Mouse (Mus musculus) adipose tissue, adult 10 weeks (tissue): ENCODE results near the gene Nkap. TPM values are rescaled to one million over a fixed set of nuclear protein-coding genes. Genes with fewer than 3 reads are reported as not detected.

Experiments used
- polyA plus RNA-seq: library from polyadenylated mRNA; stranded (reverse); fragments of 350-450 nt; fragmentation: Illumina TruSeq; extraction: RNeasy Lipid Tissue Mini Kit (QIAGEN cat#74804); gene quantifications from one replicate; pipeline ENCODE4 v1.2.3, GENCODE M21; 2014; ENCODE audit warnings: low read depth, low replicate concordance

Gene Nkap
- polyA plus RNA-seq: 9.2 TPM

DNA sequence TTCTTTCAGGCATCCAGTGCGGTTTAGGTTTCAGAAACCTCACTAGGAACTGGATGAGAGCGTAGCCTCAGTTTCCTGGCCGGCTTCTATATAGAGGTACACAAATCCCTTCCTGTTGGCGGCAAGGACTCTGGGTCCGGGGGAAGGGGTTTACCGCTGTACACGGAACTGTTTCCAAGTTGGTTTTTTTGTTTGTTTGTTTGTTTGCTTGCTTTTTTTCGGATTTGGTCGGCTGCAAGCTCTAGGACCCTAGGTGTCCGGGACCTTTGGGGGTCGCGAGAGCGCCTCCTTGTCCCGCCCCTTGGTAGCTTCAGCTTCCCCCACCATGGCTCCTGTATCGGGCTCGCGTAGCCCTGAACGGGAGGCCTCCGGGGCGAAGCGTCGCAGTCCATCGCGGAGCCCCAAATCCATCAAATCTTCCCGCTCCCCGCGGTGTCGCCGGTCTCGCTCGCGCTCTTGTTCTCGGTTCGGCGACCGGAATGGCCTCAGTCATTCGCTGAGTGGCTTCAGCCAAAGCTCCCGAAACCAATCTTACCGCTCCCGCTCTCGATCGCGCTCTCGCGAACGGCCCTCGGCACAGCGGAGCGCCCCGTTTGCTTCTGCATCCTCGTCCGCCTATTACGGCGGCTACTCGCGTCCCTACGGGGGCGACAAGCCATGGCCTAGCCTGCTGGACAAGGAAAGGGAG, at the start of gene Nkap:
TSS of gene Nkap (plus strand) at position 125 of the 688 bp plus-strand sequence.

DNA sequence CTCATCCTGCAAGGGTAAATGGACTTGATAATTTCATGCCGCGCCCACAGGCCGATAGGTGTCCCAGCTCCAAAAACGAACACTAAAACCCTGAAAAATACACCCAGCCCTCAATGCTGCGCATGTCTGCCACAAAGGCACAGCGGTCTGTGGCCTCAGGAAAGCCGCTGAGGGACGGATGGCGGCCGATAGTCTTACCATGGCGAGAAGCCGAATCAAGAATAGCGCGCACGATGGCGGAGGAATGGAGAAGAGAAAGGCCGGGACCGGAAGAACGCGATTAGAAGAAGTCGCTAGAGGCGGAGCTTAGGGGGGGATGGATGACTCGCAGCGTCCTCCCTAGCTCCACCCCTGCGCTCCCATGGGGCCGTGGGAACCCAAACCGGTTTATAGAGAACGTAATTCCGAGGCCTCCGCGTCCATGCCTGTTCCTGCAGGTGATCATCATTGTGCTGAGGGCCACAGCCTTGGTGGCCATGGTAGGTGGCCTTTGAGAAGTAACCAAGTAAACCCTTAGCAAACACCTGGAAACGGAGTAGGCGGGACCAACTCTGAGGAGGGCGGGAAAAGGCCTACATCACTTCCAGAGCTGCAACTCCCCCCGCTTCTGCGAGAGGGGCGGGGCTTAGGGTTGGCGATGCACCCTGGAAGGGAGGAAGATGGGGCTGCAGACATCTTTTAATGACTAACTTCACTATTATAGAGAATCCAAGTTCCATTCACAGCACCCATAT, 41.5 kb upstream of the Nkap start, which contains the start of gene Rpl39:
TSS of gene Rpl39 (minus strand) at position 476 of the 734 bp plus-strand sequence.

DNA sequence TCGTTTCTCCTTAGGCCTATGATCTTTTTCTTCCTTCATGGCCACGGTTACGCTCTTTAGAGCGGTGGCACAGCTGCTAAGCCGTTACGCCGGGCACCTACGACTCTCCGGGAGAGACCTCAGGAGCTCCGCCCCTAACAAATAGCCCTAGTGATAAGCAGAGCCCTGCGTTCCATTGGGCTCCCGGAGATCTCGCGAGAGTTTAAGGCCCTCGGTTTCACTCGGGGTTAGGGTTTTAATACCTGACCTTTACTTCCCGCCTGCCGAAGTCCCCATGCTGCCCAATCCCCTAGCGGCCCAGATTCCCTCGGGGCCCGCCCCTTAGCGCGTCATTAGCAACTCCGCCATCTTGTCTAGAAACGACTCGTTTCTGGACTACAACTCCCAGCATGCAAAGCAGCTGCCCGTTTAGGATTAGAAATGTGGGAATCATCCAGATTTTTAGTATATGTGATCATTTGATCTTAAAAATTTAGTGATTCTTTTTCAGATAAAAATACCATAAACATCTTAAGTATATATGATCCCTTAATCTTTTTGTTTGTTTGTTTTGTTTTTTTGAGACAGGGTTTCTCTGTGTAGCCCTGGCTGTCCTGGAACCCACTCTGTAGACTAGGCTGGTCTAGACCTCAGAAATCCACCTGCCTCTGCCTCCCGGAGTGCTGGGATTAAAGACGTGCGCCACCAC, 16.3 kb upstream of the Nkap start, which contains the start of gene Upf3b:
TSS of gene Upf3b (minus strand) at position 130 of the 688 bp plus-strand sequence.

GRCm38 (mm10) chrX:37168742-37169141, 42.1 kb downstream of the Nkap start, which contains the start of gene Akap14:
Gene Akap14, minus strand, starts transcription at chrX:37168842.

DNA sequence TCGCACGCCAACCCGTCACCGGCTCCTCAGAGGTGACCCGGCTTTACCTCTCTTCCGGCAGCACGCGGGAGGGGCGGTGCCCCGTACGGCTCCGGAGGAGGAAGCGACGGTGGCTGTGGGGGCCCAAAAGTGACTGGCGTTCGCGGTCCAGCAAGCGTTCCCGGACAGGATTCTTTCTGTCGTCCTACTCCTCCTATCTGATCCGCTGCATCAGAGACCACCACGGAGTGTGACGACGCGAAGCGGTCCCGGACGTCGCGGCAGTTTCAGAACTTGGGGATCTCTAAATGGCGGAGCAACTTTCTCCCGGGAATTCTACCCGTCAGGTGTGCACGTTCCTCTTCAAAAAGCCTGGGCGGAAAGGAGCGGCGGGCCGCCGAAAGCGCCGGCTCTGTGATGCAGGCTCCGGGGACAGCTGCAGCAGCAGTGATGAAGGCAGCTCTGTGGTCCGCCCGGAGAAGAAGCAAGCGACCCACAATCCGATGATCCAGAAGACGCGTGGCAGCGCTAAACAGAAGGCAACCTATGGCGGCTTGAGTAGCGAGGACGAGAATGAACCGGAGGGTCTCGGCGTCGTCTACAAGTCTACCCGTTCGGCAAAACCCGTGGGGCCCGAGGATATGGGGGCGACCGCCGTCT, 64.6 kb downstream of the Nkap start, which contains the start of the genes Ndufa1 and Rnf113a1:
TSS of gene Ndufa1 (minus strand) at position 59 of the 639 bp plus-strand sequence.
TSS of gene Rnf113a1 (plus strand) at position 141 of the 639 bp plus-strand sequence.

Other genes with a start within 250 kb of the Nkap start
- gene Nkrf, start 223.9 kb upstream of the Nkap start, polyA plus RNA-seq: 6.1 TPM
- gene Sept6, start 135.0 kb upstream of the Nkap start, polyA plus RNA-seq: 6.1 TPM
- 0.32 TPM for gene Sowahd, start 78.0 kb upstream of the Nkap start, polyA plus RNA-seq
- 676 TPM for gene Rpl39, start 41.4 kb upstream of the Nkap start, polyA plus RNA-seq
- gene Upf3b, start 16.5 kb upstream of the Nkap start, polyA plus RNA-seq: 35.6 TPM
- 0.27 TPM for gene Akap14, start 42.0 kb downstream of the Nkap start, polyA plus RNA-seq
- 548 TPM for gene Ndufa1, start 64.4 kb downstream of the Nkap start, polyA plus RNA-seq
- gene Rnf113a1, start 64.5 kb downstream of the Nkap start, polyA plus RNA-seq: 2.7 TPM
- not detected for gene Gm9, start 84.2 kb downstream of the Nkap start, polyA plus RNA-seq
- gene Rhox1, start 95.5 kb downstream of the Nkap start, polyA plus RNA-seq: not detected
- gene Rhox2a, start 118.2 kb downstream of the Nkap start, polyA plus RNA-seq: not detected
- gene Rhox3a, start 123.1 kb downstream of the Nkap start, polyA plus RNA-seq: not detected
- gene Rhox4a, start 138.5 kb downstream of the Nkap start, polyA plus RNA-seq: not detected